Mouse (Mus musculus): ENCODE measurements around the gene Pes1.

- TF ChIP-seq CTCF (IDR thresholded peaks at IDR 0.05; ENCODE audit: low read depth, low read length) (no peak), POLR2A (IDR thresholded peaks at IDR 0.05; ENCODE audit: borderline replicate concordance, low read depth, low read length) (no peak)
Measured at GRCm38 (mm10) chr11:3976678-3977077, 12.9 kb downstream of the Pes1 start, which contains the start of gene 4930556J24Rik.
